Mouse (Mus musculus) left cerebral cortex, postnatal 14 days (tissue): ENCODE measurements around the gene Msln. TPM values are rescaled to one million over a fixed set of nuclear protein-coding genes. Genes with fewer than 3 reads are reported as not detected.
"Not testable (repeated sequence)": the region's sequence is repeated elsewhere in the genome, so short reads cannot be mapped to it uniquely, and the experiment has no call there.

ENCODE experiments used
- DNase-seq, 2 experiments: peaks; one replicate each; pipeline ENCODE4 v3.0.0; 2021 to 2022; ENCODE audit warnings: low spot score in 2 of 2, mixed read lengths in 1 of 2
- intact Hi-C: fragments of 180-260 bp; cut with DNase I; formaldehyde crosslinking; loops from one replicate; pipeline ENCODE4 v1.15.1; 2025
- total RNA-seq, 2 experiments: library from RNA; stranded (reverse); gene quantifications; 2 replicates each; pipeline ENCODE4 v1.2.3; 2021

Gene Msln
- total RNA-seq, 2 experiments from 2014 or later, result 6.2 to 6.5 TPM

GRCm38 (mm10) chr17:25777948-25778347 lies 23.8 kb upstream of the Msln start:
- intact Hi-C loops, result no loop called here
- DNase-seq, result no peak

- no peak for DNase-seq
- intact Hi-C loops, result no loop called here
Measured at GRCm38 (mm10) chr17:25775318-25776062, 21.3 kb upstream of the Msln start.

GRCm38 (mm10) chr17:25773549-25774120 lies 19.5 kb upstream of the Msln start, which contains the start of gene Narfl:
Narfl (plus strand) TSS chr17:25773776.
- peak; percentile 98 to 99 for DNase-seq
- intact Hi-C loops, result loop anchor here (2.0 to 5.0 kb wide), 2 partner anchors 27 to 41 kb away; no protein-coding TSS in a partner anchor

- no peak for DNase-seq
- intact Hi-C loops, result no loop called here
Measured at GRCm38 (mm10) chr17:25769331-25769730, 15.2 kb upstream of the Msln start.

- intact Hi-C loops, result no loop called here
- DNase-seq, result no peak
Measured at GRCm38 (mm10) chr17:25765886-25766285, 11.7 kb upstream of the Msln start.

GRCm38 (mm10) chr17:25762591-25762990 lies 8.4 kb upstream of the Msln start:
- intact Hi-C loops, result no loop called here
- DNase-seq, result no peak

GRCm38 (mm10) chr17:25761561-25761970 lies 7.4 kb upstream of the Msln start:
- peak; percentile 54 to 86 for DNase-seq
- intact Hi-C loops, result no loop called here

GRCm38 (mm10) chr17:25760148-25760547 lies 6.0 kb upstream of the Msln start:
- intact Hi-C loops, result no loop called here
- peak in 1 of 2 experiments; percentile 54 for DNase-seq

- intact Hi-C loops, result no loop called here
- no peak for DNase-seq
Measured at GRCm38 (mm10) chr17:25757691-25758090, 3.5 kb upstream of the Msln start.

- DNase-seq, result no peak
- intact Hi-C loops, result no loop called here
Measured at GRCm38 (mm10) chr17:25756378-25757242, 2.4 kb upstream of the Msln start.

GRCm38 (mm10) chr17:25755627-25756377 lies 1.6 kb upstream of the Msln start:
- no peak for DNase-seq
- intact Hi-C loops, result no loop called here

GRCm38 (mm10) chr17:25755086-25755485 lies 908 bp upstream of the Msln start:
- no peak for DNase-seq
- intact Hi-C loops, result no loop called here

GRCm38 (mm10) chr17:25751446-25751845 lies 2.7 kb downstream of the Msln start:
- peak in 1 of 2 experiments; percentile 41 for DNase-seq
- intact Hi-C loops, result no loop called here

- no peak for DNase-seq
- intact Hi-C loops, result no loop called here
Measured at GRCm38 (mm10) chr17:25749314-25749713, 4.9 kb downstream of the Msln start.

- no peak for DNase-seq
- intact Hi-C loops, result no loop called here
Measured at GRCm38 (mm10) chr17:25748238-25748637, 5.9 kb downstream of the Msln start.

GRCm38 (mm10) chr17:25744311-25744710 lies 9.9 kb downstream of the Msln start:
- DNase-seq, result no peak
- intact Hi-C loops, result no loop called here

GRCm38 (mm10) chr17:25743831-25744230 lies 10.3 kb downstream of the Msln start:
- intact Hi-C loops, result no loop called here
- DNase-seq, result no peak

GRCm38 (mm10) chr17:25741471-25741870 lies 12.7 kb downstream of the Msln start:
- DNase-seq, intact Hi-C loops: not testable (repeated sequence)

GRCm38 (mm10) chr17:25738861-25739260 lies 15.3 kb downstream of the Msln start:
- intact Hi-C loops, result no loop called here
- DNase-seq, result no peak
